Mouse (Mus musculus): Measurements from ENCODE around the gene Hoxd3. TPM values are rescaled to one million over a fixed set of nuclear protein-coding genes. Genes with fewer than 3 reads are reported as not detected.

The Hoxd3 gene
- total and polyA plus RNA-seq, 2 experiments: not detected

- Histone ChIP-seq H3K79me2 (ENCODE audit: control insufficient read depth, insufficient read depth, low read length) (no peaks in the 10 kb centered on the region), H3K27me3 (ENCODE audit: control insufficient read depth, insufficient read depth, low read length) (peaks cover 41% of the 10 kb centered on the region), H3K4me3 (ENCODE audit: insufficient read depth, low read depth, low read length) (no peak overlapping the region), H3K36me3 (ENCODE audit: control insufficient read depth, insufficient read depth, low read length) (no peaks in the 10 kb centered on the region), H3K9ac (ENCODE audit: low read depth, low read length) (no peak overlapping the region), H3K4me1 (ENCODE audit: control insufficient read depth, insufficient read depth, low read length) (peaks cover 2% of the 10 kb centered on the region; the same call in 1 of the 2 replicates), H3K27ac (replicated peaks; ENCODE audit: insufficient read depth, low read depth, low read length) (no peak overlapping the region)
- TF ChIP-seq POLR2A (IDR thresholded peaks at IDR 0.05; ENCODE audit: extremely low read depth, insufficient read depth, low read length) (no peak), CTCF (IDR thresholded peaks at IDR 0.05; ENCODE audit: low read depth, low read length) (no peak)
- 11% methylated on average over 9 of the region's 9 CpGs for WGBS
- no peak for DNase-seq (ENCODE audit: extremely low read depth, low read depth, low spot score)
Observed at GRCm38 (mm10) chr2:74731799-74732512, 20.2 kb downstream of the Hoxd3 start.

DNA sequence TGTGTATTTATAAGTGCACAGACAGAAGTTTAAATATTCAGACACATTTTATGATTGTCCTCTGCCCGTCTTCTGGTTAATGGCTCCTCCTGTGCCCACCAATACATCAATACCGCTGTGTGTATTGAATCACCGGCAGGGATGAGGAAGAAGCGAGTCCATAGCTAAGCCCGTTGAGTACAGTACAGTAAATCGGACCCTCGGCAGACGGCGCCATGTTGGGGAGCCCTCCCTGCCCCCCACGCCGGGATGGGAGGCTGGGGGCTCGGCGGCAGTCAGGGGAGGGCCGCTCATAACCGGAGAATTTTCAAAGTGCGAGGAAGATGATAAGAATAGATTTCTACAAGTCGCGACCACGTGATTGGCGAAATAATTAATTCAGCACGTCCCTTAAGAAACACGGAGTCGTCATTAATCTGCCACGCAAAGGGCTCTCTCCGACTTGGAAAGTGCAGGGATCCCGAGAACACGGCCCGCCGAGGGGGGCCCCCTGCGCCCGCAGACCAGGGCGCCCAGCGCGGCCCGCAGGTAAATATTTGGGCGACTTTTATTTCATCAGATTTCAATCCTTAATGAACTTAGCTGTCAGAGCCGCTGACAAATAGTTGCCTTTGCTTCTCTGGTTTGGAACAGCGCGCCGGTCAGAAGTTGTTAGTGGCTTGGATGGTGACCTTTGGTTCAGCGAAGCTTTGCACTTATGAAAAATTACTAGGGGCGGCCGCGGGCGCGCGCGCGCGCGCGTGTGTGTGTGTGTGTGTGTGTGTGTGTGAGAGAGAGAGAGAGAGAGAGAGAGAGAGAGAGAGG is 21.0 kb downstream of the Hoxd3 start:
- Histone ChIP-seq H3K4me3 (ENCODE audit: insufficient read depth, low read depth, low read length) (no peak overlapping the region), H3K27me3 (ENCODE audit: control insufficient read depth, insufficient read depth, low read length) (peaks cover 33% of the 10 kb centered on the region), H3K27ac (replicated peaks; ENCODE audit: insufficient read depth, low read depth, low read length) (no peak overlapping the region), H3K36me3 (ENCODE audit: control insufficient read depth, insufficient read depth, low read length) (no peaks in the 10 kb centered on the region), H3K4me1 (ENCODE audit: control insufficient read depth, insufficient read depth, low read length) (peaks cover 2% of the 10 kb centered on the region; the same call in 1 of the 2 replicates), H3K79me2 (ENCODE audit: control insufficient read depth, insufficient read depth, low read length) (no peaks in the 10 kb centered on the region), H3K9ac (ENCODE audit: low read depth, low read length) (no peak overlapping the region)
- whole genome bisulfite sequencing: 2% methylated on average over 52 of the region's 52 CpGs
- TF ChIP-seq POLR2A (IDR thresholded peaks at IDR 0.05; ENCODE audit: extremely low read depth, insufficient read depth, low read length): no peak
- TF ChIP-seq CTCF (IDR thresholded peaks at IDR 0.05; ENCODE audit: low read depth, low read length): no peak
- DNase-seq (ENCODE audit: extremely low read depth, low read depth, low spot score): no peak

- no peak for TF ChIP-seq POLR2A (IDR thresholded peaks at IDR 0.05; ENCODE audit: extremely low read depth, insufficient read depth, low read length)
- TF ChIP-seq CTCF (IDR thresholded peaks at IDR 0.05; ENCODE audit: low read depth, low read length): no peak
- Histone ChIP-seq H3K27me3 (ENCODE audit: control insufficient read depth, insufficient read depth, low read length) (peaks cover 30% of the 10 kb centered on the region), H3K4me3 (ENCODE audit: insufficient read depth, low read depth, low read length) (no peak overlapping the region), H3K27ac (replicated peaks; ENCODE audit: insufficient read depth, low read depth, low read length) (no peak overlapping the region), H3K36me3 (ENCODE audit: control insufficient read depth, insufficient read depth, low read length) (no peaks in the 10 kb centered on the region), H3K79me2 (ENCODE audit: control insufficient read depth, insufficient read depth, low read length) (no peaks in the 10 kb centered on the region), H3K9ac (ENCODE audit: low read depth, low read length) (no peak overlapping the region), H3K4me1 (ENCODE audit: control insufficient read depth, insufficient read depth, low read length) (peaks cover 2% of the 10 kb centered on the region; the same call in 1 of the 2 replicates)
- no peak for DNase-seq (ENCODE audit: extremely low read depth, low read depth, low spot score)
- 4% methylated on average over 16 of the region's 16 CpGs for WGBS
Observed at GRCm38 (mm10) chr2:74733317-74733661, 21.6 kb downstream of the Hoxd3 start.

DNA sequence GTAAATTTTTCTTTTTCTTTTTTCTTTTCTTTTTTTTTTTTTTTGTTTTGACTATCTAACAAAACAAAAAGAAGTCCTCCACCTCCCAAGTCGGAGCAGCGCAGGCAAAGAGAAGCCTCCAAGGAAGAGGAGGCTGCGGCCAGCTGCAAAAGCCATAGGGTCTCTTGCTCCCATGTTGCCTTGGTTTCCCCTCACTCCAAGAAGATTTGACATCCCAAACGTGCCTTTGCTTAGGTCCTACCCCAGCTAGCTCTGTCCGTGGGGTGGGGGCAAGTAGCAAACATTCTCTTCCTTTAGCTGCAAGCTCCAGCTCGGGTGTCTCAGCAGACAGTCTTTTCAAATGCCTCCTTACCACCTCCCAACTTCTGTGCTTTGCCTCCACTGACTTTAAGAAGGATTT is 22.0 kb downstream of the Hoxd3 start:
- peaks cover 2% of the 10 kb centered on the region; the same call in 1 of the 2 replicates for H3K4me1 ChIP-seq (ENCODE audit: control insufficient read depth, insufficient read depth, low read length)
- H3K27me3 ChIP-seq (ENCODE audit: control insufficient read depth, insufficient read depth, low read length): peaks cover 34% of the 10 kb centered on the region
- H3K27ac ChIP-seq (replicated peaks; ENCODE audit: insufficient read depth, low read depth, low read length): no peak overlapping the region
- no peak for TF ChIP-seq CTCF (IDR thresholded peaks at IDR 0.05; ENCODE audit: low read depth, low read length)
- TF ChIP-seq POLR2A (IDR thresholded peaks at IDR 0.05; ENCODE audit: extremely low read depth, insufficient read depth, low read length): no peak
- DNase-seq (ENCODE audit: extremely low read depth, low read depth, low spot score): no peak
- no peaks in the 10 kb centered on the region for H3K79me2 ChIP-seq (ENCODE audit: control insufficient read depth, insufficient read depth, low read length)
- no peak overlapping the region for H3K4me3 ChIP-seq (ENCODE audit: insufficient read depth, low read depth, low read length)
- H3K9ac ChIP-seq (ENCODE audit: low read depth, low read length): no peak overlapping the region
- H3K36me3 ChIP-seq (ENCODE audit: control insufficient read depth, insufficient read depth, low read length): no peaks in the 10 kb centered on the region
- 2% methylated on average over 6 of the region's 6 CpGs for WGBS

DNA sequence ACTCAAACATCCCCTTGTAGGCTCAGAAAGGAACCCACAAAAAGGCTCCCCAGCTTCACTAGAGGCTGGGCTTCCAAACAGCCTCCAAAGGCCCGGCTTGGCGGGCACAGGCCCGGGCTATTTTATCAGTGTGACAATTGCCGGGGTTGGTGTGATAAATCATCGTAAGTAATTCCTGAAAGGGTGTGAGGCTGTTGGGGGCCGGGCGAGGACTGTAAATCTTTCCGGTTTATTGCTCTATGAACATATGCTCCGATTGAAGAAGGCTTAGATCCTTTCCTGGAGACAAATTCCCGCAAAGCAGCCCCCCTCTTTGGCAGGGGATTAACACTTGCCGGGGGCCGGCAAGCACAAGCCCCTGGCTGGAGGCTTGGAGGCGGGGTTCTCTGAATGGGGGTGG is 22.7 kb downstream of the Hoxd3 start:
- Histone ChIP-seq H3K4me1 (ENCODE audit: control insufficient read depth, insufficient read depth, low read length) (peaks cover 2% of the 10 kb centered on the region; the same call in 1 of the 2 replicates), H3K27me3 (ENCODE audit: control insufficient read depth, insufficient read depth, low read length) (peaks cover 39% of the 10 kb centered on the region), H3K4me3 (ENCODE audit: insufficient read depth, low read depth, low read length) (no peak overlapping the region), H3K79me2 (ENCODE audit: control insufficient read depth, insufficient read depth, low read length) (no peaks in the 10 kb centered on the region), H3K9ac (ENCODE audit: low read depth, low read length) (no peak overlapping the region), H3K36me3 (ENCODE audit: control insufficient read depth, insufficient read depth, low read length) (no peaks in the 10 kb centered on the region), H3K27ac (replicated peaks; ENCODE audit: insufficient read depth, low read depth, low read length) (no peak overlapping the region)
- 5% methylated on average over 13 of the region's 13 CpGs for whole genome bisulfite sequencing
- DNase-seq (ENCODE audit: extremely low read depth, low read depth, low spot score): no peak
- TF ChIP-seq CTCF (IDR thresholded peaks at IDR 0.05; ENCODE audit: low read depth, low read length) (no peak), POLR2A (IDR thresholded peaks at IDR 0.05; ENCODE audit: extremely low read depth, insufficient read depth, low read length) (no peak)
